Comparison of ENCODE assay signal across 9 mouse cellular contexts in the genomic region with DNA sequence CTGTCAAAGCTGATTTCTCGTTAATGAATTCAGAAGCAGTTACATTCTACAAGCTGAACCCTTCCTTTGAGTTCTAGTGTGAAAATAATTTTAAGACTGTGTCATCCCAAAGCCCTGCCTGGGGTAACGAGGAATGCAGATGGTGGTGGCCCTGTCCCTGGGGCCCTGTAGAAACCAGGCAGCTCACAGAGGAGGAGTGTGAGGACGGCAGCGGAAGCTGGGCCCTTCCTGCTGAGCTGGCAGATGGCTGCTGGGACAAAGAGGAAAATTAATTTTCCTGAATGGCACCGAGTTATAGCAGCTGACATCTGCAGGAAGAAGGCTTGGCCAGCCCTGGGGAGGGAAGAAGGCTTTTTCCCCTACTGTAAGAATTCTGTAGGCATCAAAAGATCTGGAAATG.
DNase-seq lines count a peak whose midpoint lies in the region; ATAC-seq lines count a peak whose summit lies in the region.
"Had no signal": no experiment of that assay in that cellular context is flagged by ENCODE, and none has a peak within 500 bp of the region (broad histone marks: within the 10 kb centered on the region; RNA-seq: fewer than 3 reads in every experiment).

No protein-coding gene starts in this region.

- peaks cover 18% of the 10 kb centered on the region for H3K4me1 ChIP-seq in hindbrain, embryonic 14.5 days (replicated peaks; ENCODE audit: control insufficient read depth, insufficient read depth, low read length)
- peaks cover 42% of the 10 kb centered on the region for H3K4me1 ChIP-seq in neural tube, embryonic 13.5 days (replicated peaks)

- H3K9me3 ChIP-seq in hindbrain, embryonic 14.5 days (ENCODE audit: control insufficient read depth, low read length): no peaks in the 10 kb centered on the region
- H3K9me3 ChIP-seq in neural tube, embryonic 13.5 days: no peaks in the 10 kb centered on the region
- H3K9me3 ChIP-seq: liver, embryonic 13.5 days had no signal

- no peak for DNase-seq in frontal cortex, postnatal 36 days (ENCODE audit: low spot score in 2 of 2)
- DNase-seq in lung, postnatal 36 days: peak; percentile 37
- DNase-seq in lung, postnatal 10 days: no peak
- peak; percentile 45 for DNase-seq in hindbrain, embryonic 14.5 days (ENCODE audit: low spot score)
- DNase-seq in urinary bladder, postnatal 4 days (ENCODE audit: low spot score in 2 of 2): no peak
- DNase-seq: liver, embryonic 13.5 days had no signal

- no peak overlapping the region for H3K4me3 ChIP-seq in hindbrain, embryonic 14.5 days (replicated peaks; ENCODE audit: low read length)
- no peak overlapping the region for H3K4me3 ChIP-seq in neural tube, embryonic 13.5 days
- H3K4me3 ChIP-seq: liver, embryonic 13.5 days had no signal

- H3K4me2 ChIP-seq in hindbrain, embryonic 14.5 days (replicated peaks): no peak overlapping the region
- H3K4me2 ChIP-seq in neural tube, embryonic 13.5 days: no peak overlapping the region
- H3K4me2 ChIP-seq: liver, embryonic 13.5 days had no signal

- 22% methylated on average over 5 of the region's 5 CpGs for WGBS in hindbrain, embryonic 14.5 days
- 25% methylated on average over 5 of the region's 5 CpGs for WGBS in neural tube, embryonic 13.5 days

- peak overlapping the region; percentile 63; the same call in 1 of the 2 replicates for H3K27ac ChIP-seq in hindbrain, embryonic 14.5 days
- H3K27ac ChIP-seq in neural tube, embryonic 13.5 days (replicated peaks): peak overlapping the region; percentile 74
- H3K27ac ChIP-seq: liver, embryonic 13.5 days had no signal

- 0 out of 2 replicates have a peak, but pooled peaks have one; percentile 19 for ATAC-seq in frontal cortex, adult (ENCODE audit: low TSS enrichment)
- ATAC-seq in hindbrain, embryonic 14.5 days (ENCODE audit: low FRiP score): peak; percentile 57; the same call in 1 of the 2 replicates
- ATAC-seq in neural tube, embryonic 13.5 days (ENCODE audit: low read depth): peak; percentile 61; the same call in 1 of the 2 replicates
- ATAC-seq in activated CD4-positive, CD25-positive, alpha-beta regulatory T cell, adult 4 months: no peak

- H3K27me3 ChIP-seq in hindbrain, embryonic 14.5 days (ENCODE audit: control insufficient read depth, insufficient read depth, low read length): no peaks in the 10 kb centered on the region
- H3K27me3 ChIP-seq in neural tube, embryonic 13.5 days: no peaks in the 10 kb centered on the region
- H3K27me3 ChIP-seq: liver, embryonic 13.5 days had no signal

- no peak overlapping the region for H3K9ac ChIP-seq in hindbrain, embryonic 14.5 days
- H3K9ac ChIP-seq in neural tube, embryonic 13.5 days: no peak overlapping the region
- H3K9ac ChIP-seq: liver, embryonic 13.5 days had no signal

- no peaks in the 10 kb centered on the region for H3K36me3 ChIP-seq in hindbrain, embryonic 14.5 days (replicated peaks; ENCODE audit: control insufficient read depth, insufficient read depth)
- no peaks in the 10 kb centered on the region for H3K36me3 ChIP-seq in neural tube, embryonic 13.5 days
- H3K36me3 ChIP-seq: liver, embryonic 13.5 days had no signal

Comparison
In these comparisons a context has a peak if more than half of its experiments do, and no peak if none do; other contexts are left out.
1. DNase-seq: peak in lung, postnatal 36 days (single experiment) and hindbrain, embryonic 14.5 days (single experiment); none in frontal cortex, postnatal 36 days (0 of 2), lung, postnatal 10 days (single experiment) and urinary bladder, postnatal 4 days (0 of 2).